Mouse (Mus musculus): ENCODE measurements around the gene Gpat3.

Gpat3 gene

GRCm38 (mm10) chr5:100861140-100861539 is 15.6 kb downstream of the Gpat3 start:
- no peak for DNase-seq

GRCm38 (mm10) chr5:100861811-100862210 is 16.3 kb downstream of the Gpat3 start:
- DNase-seq, result no peak

- no peak for DNase-seq
These were observed 17.6 kb downstream of the Gpat3 start for GRCm38 (mm10) chr5:100863091-100863490.

GRCm38 (mm10) chr5:100864438-100864837 is 18.9 kb downstream of the Gpat3 start:
- no peak for DNase-seq

GRCm38 (mm10) chr5:100866183-100866582 is 20.7 kb downstream of the Gpat3 start:
- no peak for DNase-seq

- DNase-seq, result no peak
These were observed 23.8 kb downstream of the Gpat3 start for GRCm38 (mm10) chr5:100869197-100869895.

GRCm38 (mm10) chr5:100871987-100872386 is 26.5 kb downstream of the Gpat3 start:
- no peak for DNase-seq

- DNase-seq, result no peak
These were observed 29.2 kb downstream of the Gpat3 start for GRCm38 (mm10) chr5:100874721-100875120.

GRCm38 (mm10) chr5:100875180-100875579 is 29.7 kb downstream of the Gpat3 start:
- no peak for DNase-seq

GRCm38 (mm10) chr5:100877021-100877420 is 31.5 kb downstream of the Gpat3 start:
- DNase-seq, result no peak

GRCm38 (mm10) chr5:100885216-100885615 is 39.7 kb downstream of the Gpat3 start:
- DNase-seq, result no peak

- DNase-seq, result no peak
These were observed 40.9 kb downstream of the Gpat3 start for GRCm38 (mm10) chr5:100886331-100886988.

- no peak for DNase-seq
These were observed 50.7 kb downstream of the Gpat3 start for GRCm38 (mm10) chr5:100896199-100896598.

- DNase-seq, result no peak
These were observed 54.4 kb downstream of the Gpat3 start for GRCm38 (mm10) chr5:100899745-100900489.

- DNase-seq, result no peak
These were observed 55.5 kb downstream of the Gpat3 start for GRCm38 (mm10) chr5:100901046-100901445.

- no peak for DNase-seq
These were observed 63.0 kb downstream of the Gpat3 start for GRCm38 (mm10) chr5:100908478-100908877.

- no peak for DNase-seq
These were observed 63.4 kb downstream of the Gpat3 start for GRCm38 (mm10) chr5:100908901-100909300.

- DNase-seq, result no peak
These were observed 64.2 kb downstream of the Gpat3 start for GRCm38 (mm10) chr5:100909691-100910090.

- no peak for DNase-seq
These were observed 66.1 kb downstream of the Gpat3 start for GRCm38 (mm10) chr5:100911502-100912097.

- DNase-seq, result peak; percentile 20 to 57
These were observed 66.9 kb downstream of the Gpat3 start for GRCm38 (mm10) chr5:100912366-100912765.

GRCm38 (mm10) chr5:100913274-100913673 is 67.8 kb downstream of the Gpat3 start:
- no peak for DNase-seq

- no peak for DNase-seq
These were observed 69.5 kb downstream of the Gpat3 start for GRCm38 (mm10) chr5:100914989-100915388.

- no peak for DNase-seq
These were observed 69.9 kb downstream of the Gpat3 start for GRCm38 (mm10) chr5:100915411-100915810.
